Mouse (Mus musculus): ENCODE data around the gene Zdhhc5.

Zdhhc5 gene

DNA sequence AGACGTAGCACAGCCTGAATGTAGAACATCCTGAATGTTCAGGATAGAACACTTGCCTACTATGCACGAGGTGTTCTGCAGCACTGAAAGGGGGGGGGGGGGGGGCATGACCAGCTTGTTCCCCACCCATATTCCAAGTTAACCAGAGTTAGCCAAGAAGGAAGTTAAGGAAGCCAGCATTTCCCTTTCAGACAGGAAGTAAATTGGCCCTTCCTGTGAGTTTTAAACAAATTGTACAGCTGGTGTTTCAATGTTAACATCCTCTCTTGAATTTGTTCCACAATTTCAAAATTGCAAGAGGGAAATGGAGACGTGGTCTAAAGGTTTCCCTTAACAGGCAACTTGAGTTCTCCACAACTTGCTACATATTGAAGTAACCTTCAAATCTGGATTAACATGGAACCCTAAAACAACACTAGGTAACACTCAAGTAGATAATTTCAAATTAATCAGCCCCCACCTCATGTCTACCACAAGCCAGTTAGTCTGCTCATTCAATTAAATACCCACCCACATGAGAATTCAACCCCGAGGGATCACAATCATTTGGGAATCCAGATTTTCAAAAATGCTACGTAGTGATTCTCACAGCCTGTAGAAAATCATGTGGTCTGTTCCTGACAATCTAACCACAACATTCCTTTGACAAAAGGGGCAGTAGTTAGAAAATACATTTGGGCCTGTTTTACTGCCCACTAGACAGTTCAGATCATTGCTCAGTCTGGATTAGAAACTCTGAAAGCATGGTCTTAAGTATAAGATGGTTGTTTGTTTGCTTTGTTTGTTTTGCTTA is 76.4 kb downstream of the Zdhhc5 start:
- no peak for DNase-seq
